Mouse (Mus musculus) intestine, postnatal 0 days (tissue): Measurements from ENCODE around the gene Fhod1. TPM values are rescaled to one million over a fixed set of nuclear protein-coding genes. Genes with fewer than 3 reads are reported as not detected.

Experiments used
- ATAC-seq: fragments of 200-750 bp; cut with Nextera tagmentation; 2 replicates; pipeline ENCODE4 v1.8.0; 2017; ENCODE audit warnings: mild to moderate bottlenecking, moderate TSS enrichment, moderate library complexity
- H3K27ac ChIP-seq: fragments of 300-500 bp; sonication (generic); 2 replicates; pipeline ENCODE4 v1.5.1; 2014; ENCODE audit warnings: mild to moderate bottlenecking, low read depth, low read length, moderate library complexity
- H3K27me3 ChIP-seq: fragments of 300-500 bp; sonication (generic); replicated peaks from 2 replicates; pipeline ENCODE4 v1.6.1; 2014; ENCODE audit warnings: low read length, mixed read lengths; ENCODE audit not compliant: control insufficient read depth, insufficient read depth
- H3K36me3 ChIP-seq: fragments of 300-500 bp; sonication (generic); 2 replicates; pipeline ENCODE4 v1.6.1; 2014; ENCODE audit warnings: mild to moderate bottlenecking, moderate library complexity; ENCODE audit not compliant: control insufficient read depth, insufficient read depth
- H3K4me1 ChIP-seq: fragments of 300-500 bp; sonication (generic); replicated peaks from 2 replicates; pipeline ENCODE4 v1.6.1; 2014; ENCODE audit warnings: antibody characterized with exemption, low read length, mixed read lengths; ENCODE audit not compliant: control insufficient read depth, insufficient read depth
- H3K4me2 ChIP-seq: fragments of 300-500 bp; sonication (generic); replicated peaks from 2 replicates; pipeline ENCODE4 v1.6.1; 2014; ENCODE audit warnings: low read depth, mild to moderate bottlenecking, moderate library complexity
- H3K4me3 ChIP-seq: fragments of 300-500 bp; sonication (generic); 2 replicates; pipeline ENCODE4 v1.5.1; 2014; ENCODE audit warnings: low read depth, low read length
- H3K9ac ChIP-seq: fragments of 300-500 bp; sonication (generic); 2 replicates; pipeline ENCODE4 v1.6.1; 2014; ENCODE audit warnings: mild to moderate bottlenecking, low read depth, low read length
- H3K9me3 ChIP-seq: fragments of 300-500 bp; sonication (generic); 2 replicates; pipeline ENCODE4 v1.6.1; 2016; ENCODE audit warnings: mixed run types; ENCODE audit not compliant: control insufficient read depth
- CTCF ChIP-seq: sonication (generic); IDR thresholded peaks from 2 replicates; pipeline ENCODE4 v1.5.1; 2016; ENCODE audit warnings: low read depth, mild to moderate bottlenecking, control low read depth, antibody characterized with exemption, moderate library complexity
- WGBS: fragments of 180-500 bp; shearing (Covaris S2); extraction: QIAGEN DNeasy Blood & Tissue Kit; methylation state at CpG from one replicate; pipeline ENCODE4 v1.1.7; 2014; 5-methylcytosine and 5-hydroxymethylcytosine counted together
- polyA plus RNA-seq: library from polyadenylated mRNA; unstranded; fragments of >200 nt; fragmentation: Nextera tagmentation; extraction: Ambion mirVana; gene quantifications from 2 replicates; pipeline ENCODE4 v1.2.1, GENCODE M21; 2015

Gene Fhod1
- polyA plus RNA-seq, 1 experiment from 2014 or later, result 1.3 TPM

GRCm38 (mm10) chr8:105353583-105354135 lies 5.9 kb upstream of the Fhod1 start:
- no peaks in the 10 kb centered on the region for H3K9me3 ChIP-seq
- 87% methylated on average over 8 of the region's 8 CpGs for WGBS
- no peak overlapping the region for H3K9ac ChIP-seq
- no peak for ATAC-seq
- H3K27me3 ChIP-seq, result peaks cover 14% of the 10 kb centered on the region; the same call in 1 of the 2 replicates
- H3K36me3 ChIP-seq, result no peaks in the 10 kb centered on the region
- no peak overlapping the region for H3K27ac ChIP-seq
- 0 out of 2 replicates have a peak, but pooled peaks cover 2% of the 10 kb centered on the region for H3K4me1 ChIP-seq
- TF ChIP-seq CTCF, result no peak
- H3K4me2 ChIP-seq, result no peak overlapping the region
- H3K4me3 ChIP-seq, result no peak overlapping the region

- 56% methylated on average over 7 of the region's 7 CpGs for WGBS
- Histone ChIP-seq H3K4me1 (peaks cover 15% of the 10 kb centered on the region), H3K4me2 (peak overlapping the region; percentile 95; the same call in 1 of the 2 replicates), H3K27ac (no peak overlapping the region), H3K27me3 (peaks cover 14% of the 10 kb centered on the region; the same call in 1 of the 2 replicates), H3K36me3 (no peaks in the 10 kb centered on the region), H3K4me3 (0 out of 2 replicates have a peak overlapping the region, but pooled peaks have one; percentile 74), H3K9ac (no peak overlapping the region), H3K9me3 (no peaks in the 10 kb centered on the region)
- ATAC-seq, result no peak
- TF ChIP-seq CTCF, result no peak
Observed at GRCm38 (mm10) chr8:105350186-105350585, 2.4 kb upstream of the Fhod1 start.

DNA sequence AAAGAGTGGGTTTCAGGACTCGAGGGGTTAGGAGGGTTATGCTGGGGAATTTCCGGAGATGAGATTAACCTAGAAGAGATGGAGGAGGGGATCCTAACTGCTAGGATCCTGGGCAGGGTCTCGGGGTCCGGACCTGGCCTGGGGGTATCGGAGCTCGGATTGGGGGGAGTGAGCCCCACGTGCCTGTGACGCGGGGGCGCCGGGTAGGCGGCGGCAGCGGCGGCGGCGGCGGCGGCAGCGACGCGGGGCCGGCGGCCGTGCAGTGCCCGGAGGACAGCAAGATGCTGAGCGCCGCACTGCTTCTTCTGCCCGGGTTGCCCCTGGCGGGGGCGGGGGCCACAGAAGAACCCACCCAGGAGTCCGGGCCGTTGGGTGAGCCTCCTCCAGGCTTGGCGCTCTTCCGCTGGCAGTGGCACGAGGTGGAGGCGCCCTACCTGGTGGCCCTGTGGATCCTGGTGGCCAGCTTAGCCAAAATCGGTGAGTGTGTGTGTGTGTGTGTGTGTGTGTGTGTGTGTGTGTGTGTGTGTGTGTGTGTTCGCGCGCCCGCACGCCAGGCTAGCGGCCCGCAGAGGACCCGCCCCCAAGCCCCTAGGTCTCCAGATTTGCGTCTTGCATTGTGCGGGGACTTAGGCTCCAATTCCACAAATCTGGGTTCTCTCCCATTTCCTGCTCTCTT lies 1.5 kb upstream of the Fhod1 start:
- peaks cover 14% of the 10 kb centered on the region; the same call in 1 of the 2 replicates for H3K27me3 ChIP-seq
- H3K9me3 ChIP-seq, result no peaks in the 10 kb centered on the region
- ATAC-seq, result no peak
- peak overlapping the region; percentile 74 for H3K4me3 ChIP-seq
- peak overlapping the region; percentile 42 for H3K9ac ChIP-seq
- H3K36me3 ChIP-seq, result no peaks in the 10 kb centered on the region
- under 1% methylated on average over 35 of the region's 48 CpGs for WGBS
- no peak overlapping the region for H3K27ac ChIP-seq
- peaks cover 17% of the 10 kb centered on the region for H3K4me1 ChIP-seq
- TF ChIP-seq CTCF, result no peak
- H3K4me2 ChIP-seq, result peak overlapping the region; percentile 95

DNA sequence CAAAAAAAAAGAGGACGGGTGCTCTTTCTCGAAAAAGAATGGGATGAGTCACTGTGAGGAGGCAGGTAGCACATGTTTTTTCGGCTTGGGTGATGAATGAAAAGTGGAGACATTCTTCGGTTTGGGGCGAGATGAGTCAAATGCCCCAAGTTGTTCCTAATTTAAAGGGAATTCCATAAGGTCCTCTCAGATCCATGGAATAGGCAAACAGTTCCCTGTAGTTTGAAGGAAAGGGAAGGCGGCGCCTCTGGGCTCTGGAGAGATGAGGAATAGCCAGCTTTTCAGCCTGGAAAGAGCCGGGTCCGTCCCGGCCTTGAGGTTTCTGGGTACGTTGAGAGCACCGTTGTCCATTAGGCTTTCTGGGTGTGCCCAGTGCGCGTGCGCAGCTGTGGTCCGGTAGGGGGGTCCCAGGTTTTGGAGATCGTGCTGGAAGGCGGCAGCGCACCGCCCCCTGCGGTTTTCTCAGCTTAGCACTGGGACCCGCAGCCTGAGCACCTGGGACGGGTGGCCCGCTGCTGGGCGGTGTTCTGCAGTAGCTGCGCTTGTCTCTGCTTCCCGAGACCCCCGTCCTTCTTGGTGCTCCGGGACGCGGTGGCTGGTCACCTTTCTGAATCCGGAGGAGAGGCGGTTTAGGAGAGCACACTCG lies 820 bp upstream of the Fhod1 start, which contains the start of gene Slc9a5:
Slc9a5 (plus strand) TSS at position 394 of the 646 bp plus-strand sequence.
- peaks cover 17% of the 10 kb centered on the region for H3K4me1 ChIP-seq
- ATAC-seq, result no peak
- peak within 1 kb of the TSS; percentile 64 for H3K9ac ChIP-seq
- under 1% methylated on average over 34 of the region's 34 CpGs for WGBS
- peak within 1 kb of the TSS; percentile 74 for H3K4me3 ChIP-seq
- peaks cover 14% of the 10 kb centered on the region; the same call in 1 of the 2 replicates for H3K27me3 ChIP-seq
- H3K4me2 ChIP-seq, result peak within 1 kb of the TSS; percentile 95
- H3K27ac ChIP-seq, result peak within 1 kb of the TSS; percentile 77
- H3K9me3 ChIP-seq, result no peaks in the 10 kb centered on the region
- TF ChIP-seq CTCF, result peak; percentile 44
- H3K36me3 ChIP-seq, result no peaks in the 10 kb centered on the region

DNA sequence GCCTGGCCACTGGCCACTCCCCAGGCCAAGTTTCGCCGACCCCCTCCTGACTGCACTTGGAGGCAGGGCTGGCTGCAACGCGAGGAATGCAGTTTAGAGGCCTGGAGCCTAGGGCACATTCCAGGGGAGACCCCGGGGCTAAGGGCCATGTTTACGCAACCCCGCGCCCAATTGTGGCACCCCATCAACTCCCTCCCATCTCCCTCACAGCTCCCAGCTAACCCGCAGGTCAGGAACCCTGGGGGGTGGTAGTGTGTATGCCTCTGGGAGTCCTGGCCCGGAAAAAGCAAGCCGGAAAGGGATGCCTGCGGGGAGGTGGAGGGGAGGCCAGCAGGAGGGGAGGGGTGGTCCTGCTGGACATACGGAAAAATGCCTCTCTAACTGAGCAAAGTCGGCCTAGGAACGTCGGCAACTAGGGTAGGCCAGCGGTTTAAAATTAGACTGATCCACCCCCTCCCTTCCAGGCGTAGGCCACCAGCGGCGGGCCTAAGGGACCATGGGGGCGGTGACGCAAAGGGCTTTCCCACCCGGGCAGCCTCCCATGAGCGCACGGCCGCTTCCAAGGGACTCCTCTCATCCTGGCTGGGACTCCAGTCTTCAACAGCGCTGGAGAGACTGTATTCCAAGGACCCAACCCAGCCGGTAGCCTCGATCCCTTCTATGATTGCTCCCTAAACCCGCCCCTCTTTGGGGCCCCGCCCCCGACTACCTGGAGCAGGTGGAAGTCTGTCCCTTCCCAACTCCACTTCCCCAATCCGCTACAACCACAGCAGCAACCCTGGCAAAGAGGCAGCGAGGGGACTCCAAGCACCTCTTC lies 934 bp downstream of the Fhod1 start:
- no peaks in the 10 kb centered on the region for H3K36me3 ChIP-seq
- peaks cover 17% of the 10 kb centered on the region for H3K4me1 ChIP-seq
- peak overlapping the region; percentile 64 for H3K9ac ChIP-seq
- no peak for TF ChIP-seq CTCF
- peak overlapping the region; percentile 74 for H3K4me3 ChIP-seq
- 3% methylated on average over 29 of the region's 34 CpGs for WGBS
- peak overlapping the region; percentile 77 for H3K27ac ChIP-seq
- peaks cover 14% of the 10 kb centered on the region; the same call in 1 of the 2 replicates for H3K27me3 ChIP-seq
- ATAC-seq, result peak; percentile 64
- peak overlapping the region; percentile 95 for H3K4me2 ChIP-seq
- H3K9me3 ChIP-seq, result no peaks in the 10 kb centered on the region
